Mouse (Mus musculus) NIH3T3 (cell line): ENCODE measurements around the gene Gm9837.

Experiments
- DNase-seq: peaks from one replicate; pipeline ENCODE4 v3.0.0-alpha.2; 2012; ENCODE audit warnings: low read depth

The Gm9837 gene

DNA sequence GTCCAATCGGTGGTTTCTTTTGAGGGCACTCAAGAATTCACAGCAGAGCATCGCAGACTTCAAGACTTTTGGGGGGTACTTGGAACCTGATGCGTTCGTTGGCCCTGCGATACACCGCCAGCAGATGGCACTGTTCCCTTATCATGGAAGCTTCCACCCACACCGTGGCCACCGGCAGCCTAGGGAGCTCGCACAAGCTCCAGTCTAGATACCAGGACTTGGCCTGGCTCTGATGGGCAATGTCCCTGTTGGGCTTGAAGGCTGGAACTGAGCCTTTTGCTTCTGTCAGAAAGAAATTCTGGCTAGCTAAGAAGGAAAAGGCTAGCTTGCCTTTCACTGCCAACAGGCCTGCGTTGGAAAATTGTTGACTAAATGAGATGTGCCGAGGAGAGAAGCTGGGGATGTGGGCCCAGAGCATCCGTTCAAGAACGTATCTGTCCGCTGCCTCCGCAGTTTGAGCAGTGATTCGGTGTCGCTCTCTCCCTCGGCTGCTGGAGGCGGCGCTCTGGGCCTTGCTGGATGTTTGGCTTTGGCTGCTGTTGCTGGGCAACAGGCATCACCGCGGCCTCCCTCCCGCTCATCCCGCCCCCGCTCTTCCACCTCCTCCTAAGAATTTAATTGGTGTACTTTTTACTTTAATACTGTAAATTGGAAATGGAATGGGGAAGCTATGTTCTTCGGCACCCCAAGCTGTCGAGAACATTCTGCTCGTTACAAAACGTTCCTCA, at the start of gene Gm9837:
Gene Gm9837 (minus strand): TSS at position 512 of the 728 bp plus-strand sequence.
- DNase-seq = peak; percentile 96

DNA sequence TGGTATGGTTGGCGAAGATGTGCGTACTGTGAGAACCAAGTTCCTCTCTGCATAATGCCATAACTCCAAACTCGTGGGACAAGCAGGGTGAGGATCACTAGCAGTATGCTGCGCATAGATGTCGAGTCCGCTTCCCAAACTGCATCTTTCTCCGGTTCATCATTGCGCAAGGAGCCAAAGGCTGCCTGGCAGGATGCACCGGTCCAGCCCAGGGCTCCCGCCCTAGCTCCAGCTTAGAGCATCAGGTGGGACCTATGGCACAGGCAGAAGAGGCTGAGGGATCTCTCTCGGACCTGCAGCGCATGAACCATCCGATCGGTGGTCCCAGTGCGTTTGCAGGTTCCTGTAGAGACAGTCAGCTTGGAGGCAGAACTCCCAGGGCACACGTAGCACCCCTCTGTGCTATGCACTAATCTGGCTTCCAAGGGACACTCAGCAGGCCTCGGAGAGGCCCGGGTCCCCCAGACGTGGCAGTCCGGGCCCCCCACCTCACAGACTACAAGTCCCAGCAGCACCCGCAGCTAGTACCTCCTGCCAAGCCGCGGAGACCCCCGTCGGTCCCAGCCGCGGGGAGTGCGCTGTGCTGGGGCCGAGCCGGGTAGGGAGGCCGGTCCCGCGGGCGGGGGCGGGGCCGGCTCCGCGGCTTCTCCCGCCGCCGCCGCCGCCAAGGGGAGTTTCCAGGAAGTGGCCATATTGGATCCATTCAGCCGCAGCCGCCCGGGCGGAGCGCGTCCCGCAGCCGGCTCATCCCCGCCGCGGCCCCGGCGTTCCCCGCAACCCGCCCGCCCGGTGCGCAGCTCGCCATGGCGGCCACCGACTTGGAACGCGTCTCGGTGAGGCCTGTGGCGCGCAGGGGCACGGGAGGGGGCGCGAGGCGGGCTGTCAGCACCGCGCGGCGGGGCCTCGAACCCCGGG, 49.2 kb upstream of the Gm9837 start, which contains the start of gene Sept8:
Gene Sept8 (plus strand): TSS at position 51 of the 915 bp plus-strand sequence.
- peak; percentile 82 for DNase-seq

GRCm38 (mm10) chr11:53518759-53519158, 48.5 kb upstream of the Gm9837 start:
- no peak for DNase-seq

- DNase-seq = no peak
These were observed 46.7 kb upstream of the Gm9837 start for GRCm38 (mm10) chr11:53516775-53517627.

- no peak for DNase-seq
These were observed 40.1 kb upstream of the Gm9837 start for GRCm38 (mm10) chr11:53510351-53510750.

DNA sequence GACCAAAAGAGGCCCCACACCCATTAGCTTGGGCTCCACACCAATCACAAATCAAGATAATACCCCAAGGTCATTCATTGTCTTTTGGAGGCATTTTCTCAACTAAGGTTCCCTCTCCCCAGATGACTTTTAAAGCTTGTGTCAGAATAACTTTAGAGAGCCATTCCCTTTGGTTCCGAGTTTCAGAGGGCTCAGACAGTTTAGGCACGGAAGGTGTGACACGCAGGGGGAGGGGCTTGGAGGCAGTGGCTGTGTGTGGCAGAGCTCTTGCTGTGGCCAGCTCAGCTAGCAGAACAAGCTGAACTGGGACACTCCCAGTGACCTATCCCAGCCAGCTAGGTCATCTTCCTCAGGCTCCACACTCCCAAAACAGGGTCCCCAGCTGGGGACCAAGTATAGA, 38.3 kb upstream of the Gm9837 start:
- no peak for DNase-seq

- peak; percentile 83 for DNase-seq
These were observed 37.9 kb upstream of the Gm9837 start for GRCm38 (mm10) chr11:53508152-53508551.

DNA sequence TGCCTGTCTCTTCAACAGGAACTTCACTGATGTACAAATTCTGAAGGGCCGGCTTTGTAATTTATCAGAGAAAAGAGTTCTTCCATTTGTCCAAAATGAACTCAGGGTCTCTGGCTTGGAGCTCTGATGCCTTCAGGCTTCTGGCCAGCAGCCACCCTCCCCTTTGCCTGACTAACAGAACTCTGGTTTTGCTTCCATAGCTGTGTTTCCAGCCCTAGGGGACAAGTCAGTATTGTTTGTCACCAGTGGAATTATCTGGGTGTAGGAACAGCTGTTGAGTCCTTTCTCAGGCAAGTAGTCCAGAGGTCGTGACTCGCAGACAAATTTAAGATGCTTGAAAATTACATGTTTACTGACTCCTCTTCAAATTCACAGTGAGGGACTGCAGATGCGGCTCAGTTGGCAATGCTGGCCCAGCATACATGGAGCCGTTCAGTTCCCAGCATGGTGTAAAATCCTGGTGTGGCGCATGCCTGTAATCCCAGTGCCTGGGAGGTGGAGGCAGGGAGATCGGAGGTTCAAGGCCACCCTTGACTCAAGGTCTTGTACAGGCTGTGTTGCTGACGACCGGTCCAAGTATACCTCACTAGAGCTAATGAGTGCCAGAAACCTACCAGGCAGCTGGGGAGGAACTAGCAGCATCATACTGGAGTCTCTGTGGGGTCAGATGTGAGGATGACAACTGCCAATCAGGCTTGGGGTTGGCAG, 37.0 kb upstream of the Gm9837 start:
- DNase-seq = no peak

- DNase-seq = no peak
These were observed 34.9 kb upstream of the Gm9837 start for GRCm38 (mm10) chr11:53505026-53505663.

DNA sequence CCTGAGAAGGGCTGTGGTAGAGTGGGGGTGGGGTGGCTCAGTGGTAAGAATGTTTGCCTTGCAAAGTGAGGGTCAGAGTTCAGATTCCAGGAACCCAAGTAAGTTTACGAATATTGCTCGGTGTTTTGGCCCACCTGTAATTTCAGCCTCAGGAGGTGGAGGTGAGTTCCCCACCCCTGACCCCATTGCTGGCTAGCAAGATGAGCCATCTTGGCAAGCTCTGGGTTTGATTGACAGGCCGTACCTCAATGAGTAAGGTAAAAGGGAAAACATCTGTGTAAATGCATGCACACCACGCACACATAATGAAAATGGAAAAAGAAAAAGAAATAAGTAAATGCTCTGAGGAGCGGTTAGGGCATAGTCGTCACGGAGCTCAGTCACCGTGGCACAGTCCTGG, 34.1 kb upstream of the Gm9837 start:
- no peak for DNase-seq

GRCm38 (mm10) chr11:53503738-53504137, 33.5 kb upstream of the Gm9837 start:
- DNase-seq = no peak

DNA sequence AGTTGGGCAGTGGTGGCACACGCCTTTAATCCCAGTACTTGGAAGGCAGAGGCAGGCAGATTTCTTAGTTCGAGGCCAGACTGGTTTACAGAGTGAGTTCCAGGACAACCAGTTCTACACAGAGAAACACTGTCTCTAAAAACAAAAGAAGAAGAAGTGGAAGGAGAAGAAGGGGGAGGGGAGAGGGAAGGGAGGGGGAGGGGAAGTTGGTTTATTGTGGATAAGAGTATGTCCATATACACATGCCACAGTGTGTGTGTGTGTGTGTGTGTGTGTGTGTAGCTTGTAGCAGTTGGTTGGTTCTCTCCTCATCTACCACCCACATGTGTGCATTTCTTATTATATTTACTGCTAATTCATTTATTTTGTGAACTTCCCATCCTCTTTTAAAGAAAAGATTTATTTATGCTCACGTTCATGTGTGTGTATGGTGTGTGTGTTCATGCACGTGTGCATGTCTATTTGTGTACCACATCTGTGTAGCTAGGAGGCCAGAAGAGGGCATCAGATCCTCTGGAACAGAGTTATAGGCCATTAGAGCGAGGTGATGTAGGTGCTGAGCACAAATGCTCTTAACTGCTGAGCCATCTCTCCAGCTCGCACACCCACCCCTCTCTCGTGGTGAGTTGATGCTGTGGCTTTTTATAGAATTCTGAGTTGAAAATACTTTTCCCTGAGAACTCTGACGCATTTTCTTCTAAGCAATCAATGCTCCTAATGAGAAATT, 31.9 kb upstream of the Gm9837 start:
- no peak for DNase-seq

DNA sequence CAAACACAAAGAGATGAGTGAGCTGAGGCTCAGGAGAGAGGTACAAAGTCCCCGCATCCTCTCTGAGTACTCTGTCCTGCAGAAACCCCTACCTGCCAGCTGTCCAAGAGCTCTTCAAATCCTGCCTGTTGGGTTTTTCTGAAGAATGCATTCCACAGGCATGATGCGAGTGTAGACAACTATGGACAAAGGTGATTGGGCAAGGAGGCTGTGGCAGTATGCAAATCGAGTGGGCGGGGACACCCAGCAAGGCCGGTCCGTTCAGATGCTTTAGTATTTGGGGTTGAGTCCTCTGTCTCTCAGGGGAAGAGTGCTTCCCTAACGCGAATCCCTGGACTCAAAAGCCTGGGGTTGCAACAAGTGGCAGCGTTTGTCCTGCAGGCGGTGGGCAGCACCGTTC, 30.3 kb upstream of the Gm9837 start:
- peak; percentile 65 for DNase-seq

GRCm38 (mm10) chr11:53496946-53497345, 26.7 kb upstream of the Gm9837 start:
- DNase-seq = no peak

GRCm38 (mm10) chr11:53495417-53495816, 25.1 kb upstream of the Gm9837 start:
- no peak for DNase-seq

DNA sequence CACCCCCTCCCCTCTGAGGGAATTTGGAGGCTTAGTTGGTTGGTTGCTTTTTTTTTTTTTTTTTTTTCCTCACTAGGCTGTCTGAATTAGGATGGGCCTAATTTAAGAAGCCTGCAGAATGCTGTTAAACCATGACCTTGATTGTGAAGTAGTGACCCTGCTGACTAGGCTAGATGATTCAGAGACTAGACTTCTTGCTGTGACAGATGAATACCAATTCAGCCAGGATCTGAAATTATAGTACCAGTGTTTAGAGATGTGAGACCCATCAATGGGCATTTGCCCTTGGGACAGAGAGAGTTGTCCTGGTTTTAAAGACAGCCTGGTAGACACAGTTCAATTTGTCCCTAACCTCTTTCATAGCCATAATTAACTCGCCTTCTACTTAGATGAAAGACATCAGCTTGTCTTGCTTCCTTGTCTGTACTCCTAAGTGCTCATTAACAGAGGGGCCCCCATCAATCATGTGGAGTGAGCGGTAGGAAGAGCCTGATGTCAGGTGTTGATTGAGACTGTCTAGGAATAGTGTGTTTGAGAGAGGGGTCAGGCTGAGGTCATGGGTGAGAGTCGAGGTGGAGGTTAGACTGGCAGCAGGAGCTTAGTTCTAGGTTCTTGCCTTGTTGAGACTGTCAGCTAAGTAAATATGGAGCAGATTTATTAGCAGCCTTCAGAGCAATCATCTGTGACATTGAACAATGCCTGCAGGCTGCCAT, 23.1 kb upstream of the Gm9837 start:
- DNase-seq = no peak

GRCm38 (mm10) chr11:53491954-53492401, 21.7 kb upstream of the Gm9837 start:
- no peak for DNase-seq

DNA sequence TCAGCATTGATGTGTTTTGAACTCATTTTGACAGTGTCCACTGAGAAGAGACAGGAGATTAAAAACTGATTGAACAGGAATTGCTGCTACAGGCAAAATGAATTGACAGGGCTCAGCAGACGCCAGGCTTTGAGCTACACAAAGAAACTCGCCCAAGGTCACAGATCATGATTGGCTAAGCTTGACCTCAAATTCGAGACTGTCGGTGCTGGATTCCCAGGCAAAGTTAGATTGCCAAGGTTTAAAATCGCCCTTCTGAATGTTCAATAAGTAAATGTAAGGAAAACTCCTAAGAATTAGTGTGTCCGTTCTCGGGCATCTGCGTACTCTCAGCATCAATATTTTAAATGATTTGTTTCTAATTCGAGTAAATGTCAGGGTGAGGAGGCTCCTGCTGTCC, 19.1 kb upstream of the Gm9837 start:
- DNase-seq = no peak

- DNase-seq = no peak
These were observed 18.7 kb upstream of the Gm9837 start for GRCm38 (mm10) chr11:53489007-53489406.
